Mouse (Mus musculus) liver (tissue): ENCODE results near the gene Sbk1.

Experiments used
- DNase-seq: peaks from one replicate; pipeline ENCODE4 v3.0.0-alpha.2; 2020; ENCODE audit warnings: mixed read lengths

Gene Sbk1

DNA sequence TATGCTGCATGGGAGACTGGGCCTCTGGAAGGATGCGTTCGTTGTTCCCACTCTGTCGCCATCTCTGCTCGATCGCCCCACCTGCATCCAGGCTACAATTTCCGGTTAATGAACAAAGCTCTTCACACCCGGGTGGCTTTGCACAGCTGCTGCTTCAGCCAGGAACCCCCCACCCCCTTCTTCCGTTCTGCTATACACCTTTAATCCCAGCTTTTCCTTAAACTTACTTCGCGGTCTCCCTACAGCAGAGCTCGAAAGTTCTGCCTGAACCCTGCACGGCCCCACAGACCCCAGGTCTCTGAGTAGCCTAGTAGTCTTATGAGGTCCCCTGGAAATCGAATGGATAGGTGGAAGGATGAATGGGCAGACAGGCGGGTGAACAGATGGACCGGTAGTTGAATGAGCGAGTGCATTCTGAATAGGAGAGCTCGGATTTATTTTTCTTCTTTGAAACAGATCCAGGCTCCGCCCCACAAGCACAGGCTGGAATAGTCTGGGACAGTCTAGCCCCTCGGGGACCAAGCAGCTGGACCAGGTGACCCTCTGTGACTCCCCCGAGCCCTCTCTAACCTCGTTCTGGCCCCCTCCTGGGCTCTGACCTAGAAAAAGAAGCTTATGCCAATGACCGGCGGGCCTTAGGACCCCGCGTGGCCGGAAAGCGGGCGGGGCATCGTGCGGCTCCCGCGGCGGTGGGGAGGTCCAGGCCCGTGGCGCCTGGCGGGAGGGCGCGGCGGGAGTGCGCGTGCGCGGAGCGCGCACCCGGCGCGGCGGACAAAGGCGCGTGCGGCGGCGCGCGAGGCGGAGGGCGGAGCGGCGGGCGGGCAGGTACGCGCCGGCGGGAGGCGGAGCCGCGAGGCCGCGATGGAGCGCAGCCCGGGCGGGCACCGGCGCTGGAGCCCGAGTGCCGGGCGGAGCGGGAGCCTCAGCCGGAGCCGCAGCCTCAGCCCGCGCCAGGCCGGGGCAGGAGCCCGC lies at the start of gene Sbk1:
Gene Sbk1, plus strand, starts transcription at position 908 of the 972 bp plus-strand sequence.
- peak; percentile 82 for DNase-seq

DNA sequence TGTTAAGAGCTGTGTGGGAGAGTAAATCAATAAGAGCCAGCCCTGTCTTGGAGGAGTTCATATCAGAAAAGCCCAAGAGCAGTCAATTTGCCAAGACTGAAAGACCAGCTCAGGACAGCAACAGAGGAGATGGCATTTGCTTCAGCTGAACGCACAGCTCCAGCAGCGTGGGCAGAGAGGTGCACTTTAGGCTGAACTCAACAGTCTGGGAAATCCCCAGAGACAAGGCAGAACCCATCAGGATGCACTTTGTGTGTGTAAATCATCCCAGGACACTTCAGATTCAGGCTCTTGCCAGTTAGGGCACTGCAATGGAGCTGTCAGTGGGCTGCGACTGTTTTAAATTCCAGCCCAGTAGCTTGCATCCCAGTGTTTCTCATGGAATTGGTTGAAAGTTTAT lies 49.7 kb upstream of the Sbk1 start:
- no peak for DNase-seq

DNA sequence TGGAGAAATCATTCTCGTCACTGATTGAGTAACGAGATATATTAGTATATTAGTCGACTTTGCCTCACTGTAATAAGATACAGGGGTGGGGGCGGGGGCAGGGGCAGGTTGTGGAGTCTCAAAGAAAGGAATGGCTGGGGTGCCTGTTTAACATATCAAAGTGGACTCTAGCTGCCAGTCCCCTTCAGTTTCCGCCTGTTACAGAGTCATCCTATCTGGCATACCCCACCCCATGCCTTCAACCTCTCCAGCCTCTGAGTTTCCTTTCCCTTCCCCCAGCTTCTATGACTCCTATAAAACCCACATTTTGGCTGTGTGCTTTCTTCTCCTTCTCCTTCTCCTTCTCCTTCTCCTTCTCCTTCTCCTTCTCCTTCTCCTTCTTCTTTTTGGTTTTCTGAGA lies 46.3 kb upstream of the Sbk1 start:
- DNase-seq: no peak

DNA sequence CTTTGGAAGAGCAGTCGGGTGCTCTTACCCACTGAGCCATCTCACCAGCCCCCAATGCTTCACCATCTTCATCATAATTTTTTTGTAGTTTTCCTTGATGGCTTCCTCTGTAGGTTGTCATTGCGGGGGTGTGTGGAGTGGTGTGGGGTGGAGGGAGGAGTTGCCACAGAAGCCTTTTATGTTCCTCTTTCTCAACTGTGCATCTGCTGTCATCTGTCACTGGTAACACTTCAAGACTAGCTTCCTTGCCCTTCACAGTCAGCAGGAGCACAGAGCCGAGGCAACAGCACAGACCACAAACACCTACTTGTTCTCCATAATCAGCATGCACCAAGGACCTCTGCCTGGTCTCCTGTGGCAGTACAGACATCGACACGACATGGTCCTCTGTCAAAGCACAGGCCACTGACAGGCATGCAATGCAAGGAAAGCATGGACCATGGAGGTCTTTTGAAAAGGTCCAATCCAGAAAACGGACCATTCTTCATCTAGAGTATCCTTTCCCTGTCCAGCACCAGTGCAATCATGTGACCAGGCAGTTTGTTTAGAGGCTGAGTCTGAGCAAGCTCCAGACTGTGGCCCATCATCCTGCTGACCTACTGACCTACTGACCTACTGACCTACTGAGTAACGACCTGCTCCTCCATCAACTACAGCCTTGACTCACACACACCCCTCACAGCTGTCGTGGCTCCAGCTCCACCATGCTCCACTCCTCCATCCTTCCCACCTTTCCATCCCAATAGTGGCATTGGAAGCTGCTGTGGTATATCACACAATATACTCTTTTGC lies 41.9 kb upstream of the Sbk1 start:
- DNase-seq: no peak

DNA sequence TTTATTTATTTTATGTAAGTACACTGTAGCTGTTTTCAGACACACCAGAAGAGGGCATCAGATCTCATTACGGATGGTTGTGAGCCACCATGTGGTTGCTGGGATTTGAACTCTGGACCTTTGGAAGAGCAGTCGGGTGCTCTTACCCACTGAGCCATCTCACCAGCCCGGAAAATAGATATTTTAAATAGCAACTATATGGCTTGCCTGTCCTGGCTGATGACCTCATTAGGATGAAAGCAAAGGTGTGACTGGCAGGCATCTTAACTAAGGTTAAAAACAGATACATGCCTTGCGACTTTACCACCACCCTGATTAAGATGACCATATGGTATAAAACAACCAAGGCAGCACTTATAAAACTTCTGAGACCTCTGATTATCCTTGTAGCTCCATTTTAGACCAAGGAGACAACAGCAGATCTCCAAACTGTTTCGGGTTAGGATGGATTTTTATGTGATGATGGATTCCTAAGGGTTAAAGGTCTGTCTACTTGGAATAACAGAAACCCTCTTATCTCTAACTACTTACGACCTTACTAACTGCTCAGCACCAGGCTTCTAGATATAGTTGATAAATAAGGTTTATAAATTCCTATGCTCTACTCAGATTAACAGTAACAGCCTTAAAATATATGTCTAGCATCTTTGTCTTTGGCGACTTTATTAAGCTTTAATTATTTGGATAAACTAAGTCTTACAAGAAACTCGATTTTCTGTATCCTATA lies 39.9 kb upstream of the Sbk1 start:
- DNase-seq: no peak

DNA sequence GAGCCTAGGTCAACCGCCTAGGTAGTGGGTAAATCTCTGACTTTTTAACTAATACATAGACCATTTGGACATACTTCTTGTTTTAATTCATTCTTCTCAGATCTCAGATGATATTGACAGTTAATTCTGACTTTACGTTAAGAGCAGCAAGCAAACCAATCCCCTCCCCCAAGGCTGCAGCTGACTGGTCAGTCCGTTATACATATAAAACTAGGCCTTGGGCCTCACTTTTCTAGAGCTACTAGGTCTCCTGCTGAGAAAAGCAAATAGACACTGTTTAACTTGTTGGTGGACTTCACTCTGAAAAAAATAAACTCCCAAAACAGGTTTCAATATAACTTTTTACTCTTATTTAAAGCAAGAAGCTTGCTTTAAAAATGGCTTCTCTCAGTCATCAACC lies 37.8 kb upstream of the Sbk1 start:
- DNase-seq: no peak

DNA sequence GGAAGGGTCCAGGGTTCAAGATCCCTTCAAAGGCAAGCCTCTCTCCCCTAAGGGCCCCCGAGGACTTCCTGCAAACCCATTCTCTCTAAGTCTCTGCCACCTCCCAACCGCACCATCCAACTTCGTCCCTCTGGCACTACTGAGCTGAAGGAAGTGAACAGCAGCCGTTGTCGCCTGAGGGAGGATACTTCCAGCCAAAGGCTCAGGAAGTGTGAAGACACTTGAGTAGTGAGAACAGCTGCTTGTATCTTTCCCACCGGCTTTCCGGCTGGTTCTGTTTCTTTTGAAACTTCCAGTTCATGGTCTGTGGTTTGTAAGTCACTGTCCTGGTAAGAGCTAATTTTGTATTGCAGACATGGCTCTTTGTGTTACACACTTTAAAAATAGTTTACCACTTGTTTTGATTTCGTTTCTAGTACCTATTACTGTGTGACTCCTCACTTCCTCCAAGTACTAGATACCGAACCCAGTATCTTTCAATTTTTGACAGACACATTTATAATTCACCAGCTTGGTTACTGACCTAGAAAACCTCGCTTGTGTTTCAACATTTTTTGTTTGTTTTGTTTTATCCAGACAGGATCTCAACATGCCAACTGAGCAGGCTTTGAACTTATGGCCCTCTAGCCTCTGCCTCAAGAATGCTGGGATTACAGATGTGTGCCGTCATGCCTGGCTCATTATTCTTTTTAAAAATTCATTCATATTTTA lies 36.2 kb upstream of the Sbk1 start:
- DNase-seq: peak; percentile 24

DNA sequence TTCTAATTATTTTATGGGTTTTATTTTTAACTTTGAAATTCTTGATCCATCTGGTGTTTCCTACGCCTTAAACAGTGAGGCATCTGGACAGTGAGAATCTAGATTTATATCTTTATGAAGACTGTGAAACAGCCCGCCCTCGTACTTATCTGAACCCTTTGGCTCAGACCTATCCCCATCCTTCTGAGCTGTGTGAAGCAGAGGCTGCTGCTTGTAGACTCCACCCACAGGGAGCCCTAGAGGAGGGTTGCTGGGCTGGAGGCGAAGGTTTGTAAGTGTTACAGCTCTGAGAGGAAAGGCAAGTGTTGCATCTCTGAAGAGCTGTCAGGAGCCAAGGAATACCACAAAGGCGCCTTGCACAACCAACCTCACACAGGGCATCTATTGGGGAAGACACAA lies 35.6 kb upstream of the Sbk1 start:
- peak; percentile 22 for DNase-seq

DNA sequence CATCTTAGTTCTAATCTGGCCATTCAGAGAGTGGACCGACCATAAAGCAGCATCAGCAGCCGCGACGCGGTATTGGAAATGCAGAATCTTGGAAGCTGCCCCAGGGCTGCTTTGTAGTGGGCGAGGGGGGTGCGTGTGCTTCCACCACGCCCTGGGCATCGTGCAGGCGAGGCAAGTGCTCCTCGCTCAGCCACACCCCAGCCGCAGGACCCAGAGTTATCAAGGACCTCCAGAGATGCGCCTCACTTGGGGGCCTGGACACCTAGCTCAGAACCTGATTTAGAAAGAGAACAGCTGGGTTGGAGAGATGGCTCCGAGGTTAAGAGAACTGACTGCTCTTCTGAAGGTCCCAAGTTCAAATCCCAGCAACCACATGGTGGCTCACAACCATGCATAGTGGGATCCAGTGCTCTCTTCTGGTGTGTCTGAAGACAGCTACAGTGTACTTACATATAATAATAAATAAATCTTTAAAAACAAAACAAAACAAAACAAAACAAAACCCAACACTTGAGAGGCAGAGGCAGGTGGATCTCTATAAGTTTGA lies 31.5 kb upstream of the Sbk1 start:
- DNase-seq: peak; percentile 23

DNA sequence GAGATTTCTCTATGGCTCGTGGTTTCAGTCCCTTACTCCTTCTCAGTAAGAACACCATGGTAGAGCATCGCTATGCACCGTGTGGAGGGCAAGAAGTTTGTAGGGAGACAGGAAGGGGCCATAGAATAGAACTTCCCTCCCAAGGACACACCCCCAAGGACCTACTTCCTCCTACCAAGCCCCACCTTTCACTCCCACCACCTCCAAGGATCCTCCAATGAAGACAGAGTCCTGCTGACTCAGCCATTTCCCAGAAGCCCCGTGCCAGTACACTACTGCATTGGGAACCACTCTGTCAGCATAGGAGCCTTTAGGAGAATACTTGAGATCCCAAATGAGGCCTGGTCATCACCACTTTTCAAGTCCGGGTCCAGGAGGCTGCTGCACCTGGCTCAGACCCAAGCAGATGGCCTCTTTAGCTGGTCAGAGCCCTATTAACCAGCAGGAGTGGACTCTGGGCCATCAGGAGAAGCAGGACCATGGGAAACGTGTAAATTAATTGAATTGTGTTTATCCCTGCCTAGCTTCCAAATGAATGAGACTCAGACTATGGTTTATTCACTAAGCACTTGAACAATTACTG lies 28.2 kb upstream of the Sbk1 start:
- no peak for DNase-seq

DNA sequence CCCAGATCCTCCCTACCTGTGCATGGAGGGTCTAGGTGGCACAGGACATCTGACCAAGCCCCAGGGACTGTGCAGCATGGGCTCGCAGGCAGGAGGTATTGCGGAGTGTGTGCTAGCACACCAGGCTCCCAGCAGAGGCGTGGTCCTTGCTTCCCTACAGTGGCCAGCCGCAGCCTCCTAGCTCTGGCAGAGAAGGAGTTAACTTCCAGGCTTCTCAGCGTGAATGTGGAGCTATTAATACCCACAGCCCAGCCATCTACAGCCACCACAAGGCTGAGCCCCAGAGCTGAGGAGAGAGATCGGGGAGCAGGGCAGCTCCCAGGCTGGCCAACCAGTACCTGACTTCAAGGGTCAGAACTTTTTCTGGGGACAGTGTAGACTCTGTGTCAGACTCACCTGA lies 24.3 kb upstream of the Sbk1 start:
- DNase-seq: no peak

DNA sequence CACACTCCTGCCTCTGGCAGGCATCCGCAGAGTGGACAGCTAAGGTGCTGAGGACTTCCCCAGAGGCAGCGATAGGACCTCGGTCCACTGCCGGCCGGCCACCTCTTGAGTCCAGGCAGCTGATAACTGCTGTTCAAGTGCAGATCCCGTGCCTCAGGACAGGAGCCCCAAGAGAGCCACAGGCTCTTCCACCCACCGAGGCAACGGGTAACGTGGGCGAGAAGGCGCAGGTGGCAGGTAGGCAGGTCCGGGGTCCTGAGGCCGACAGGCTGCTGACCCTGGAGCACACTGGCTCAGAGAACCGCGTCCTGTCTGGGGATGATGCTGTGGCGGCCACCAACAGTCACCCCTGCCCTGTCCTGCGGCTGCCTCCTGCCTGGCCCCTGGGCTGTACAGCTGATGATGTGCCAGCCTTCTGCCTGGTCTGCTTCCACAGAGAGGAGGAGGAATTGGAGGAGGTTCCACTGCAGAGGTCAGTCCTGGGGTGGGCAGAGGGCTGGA lies 23.7 kb upstream of the Sbk1 start:
- DNase-seq: no peak

DNA sequence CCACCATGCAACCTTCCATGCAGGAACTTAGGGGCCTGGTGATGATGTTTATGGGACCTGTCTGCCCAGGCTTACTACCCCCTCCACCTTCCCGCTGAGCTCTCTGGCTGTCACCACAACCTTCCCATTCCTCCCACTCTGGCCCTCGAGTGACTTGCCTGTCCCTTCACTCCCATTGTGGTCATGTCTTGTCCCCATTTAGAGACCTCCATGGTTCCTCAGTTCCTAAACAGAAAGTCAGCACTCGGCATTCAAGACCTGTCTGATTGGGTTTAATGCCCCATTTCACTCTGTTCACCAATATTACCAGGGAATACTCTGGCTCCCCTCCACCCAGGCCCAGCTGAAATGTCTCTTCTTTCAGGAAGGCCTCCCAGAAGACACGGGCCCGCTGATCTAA lies 23.3 kb upstream of the Sbk1 start:
- no peak for DNase-seq

DNA sequence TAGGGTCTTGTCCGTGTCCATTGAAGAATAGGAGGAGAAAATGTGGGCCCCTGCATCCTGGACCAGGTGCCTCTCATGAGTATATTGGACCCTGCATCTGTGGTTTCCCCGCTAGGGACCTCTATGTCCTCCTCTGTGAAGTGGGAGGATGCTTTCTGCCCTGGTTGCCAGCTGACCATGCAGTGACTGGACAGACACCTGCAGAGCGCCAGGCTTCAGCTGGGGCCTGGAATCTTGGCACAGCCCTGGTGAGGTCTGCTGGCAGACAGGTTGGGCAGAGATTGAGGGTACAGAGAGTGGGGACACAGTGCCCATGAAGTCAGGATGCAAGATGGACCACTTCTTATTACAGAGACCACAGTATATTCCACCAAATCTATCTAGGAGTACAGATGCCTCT lies 22.4 kb upstream of the Sbk1 start:
- no peak for DNase-seq

DNA sequence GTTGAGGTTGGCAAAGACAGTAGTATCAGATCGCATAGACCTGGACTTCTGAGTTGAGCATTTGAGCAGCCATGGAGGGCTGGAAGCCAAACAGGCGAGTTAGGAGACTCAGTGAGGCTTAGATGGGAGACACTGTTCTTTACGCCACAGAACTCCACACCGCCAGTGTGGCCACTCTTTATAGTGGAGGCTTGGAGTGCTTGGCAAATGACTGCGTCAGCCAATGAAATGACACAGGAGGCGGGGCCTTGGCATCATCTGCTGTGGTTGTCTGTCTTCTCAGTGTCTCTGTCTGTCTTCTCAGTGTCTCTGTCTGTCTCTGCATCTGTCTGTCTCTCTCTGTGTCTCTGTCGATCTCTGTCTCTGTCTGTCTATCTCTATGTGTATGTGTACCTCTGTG lies 21.9 kb upstream of the Sbk1 start:
- no peak for DNase-seq

DNA sequence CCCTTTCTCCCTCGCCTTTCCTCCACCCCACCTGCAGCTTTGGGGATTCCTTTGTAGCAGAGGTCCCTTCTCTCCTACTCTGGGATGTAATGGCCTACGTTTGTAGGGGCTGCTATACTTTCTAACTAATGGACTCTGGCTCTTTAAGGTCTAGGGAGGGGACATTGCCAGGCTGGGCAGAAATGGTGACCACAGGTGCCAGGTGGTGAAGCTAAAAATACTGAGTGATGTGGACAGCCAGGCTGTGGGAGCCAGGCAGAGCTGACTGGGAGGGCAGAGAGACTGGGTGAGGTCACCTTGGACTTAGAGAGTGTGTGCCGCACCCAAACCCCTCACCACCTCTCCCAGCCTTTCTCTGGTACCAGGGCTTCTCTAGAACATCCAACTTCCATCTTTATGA lies 20.7 kb upstream of the Sbk1 start:
- no peak for DNase-seq

DNA sequence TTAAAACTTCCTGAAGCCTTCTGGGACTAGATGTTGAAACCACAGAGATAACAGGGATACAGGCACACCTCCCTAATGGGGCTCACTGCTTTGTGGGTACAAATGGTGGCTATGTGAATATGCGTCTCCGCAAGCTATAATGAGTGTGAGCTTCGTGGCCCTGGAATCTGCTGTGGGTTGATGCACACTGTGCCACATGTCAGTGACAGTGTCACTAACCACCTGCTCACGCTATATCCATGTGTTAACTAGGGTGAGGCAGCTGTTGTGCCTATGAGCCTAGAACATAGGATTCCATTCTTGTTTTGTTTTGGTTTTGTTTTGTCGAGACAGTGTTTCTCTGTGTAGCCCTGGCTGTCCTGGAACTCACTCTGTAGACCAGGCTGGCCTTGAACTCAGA lies 20.2 kb upstream of the Sbk1 start:
- no peak for DNase-seq

DNA sequence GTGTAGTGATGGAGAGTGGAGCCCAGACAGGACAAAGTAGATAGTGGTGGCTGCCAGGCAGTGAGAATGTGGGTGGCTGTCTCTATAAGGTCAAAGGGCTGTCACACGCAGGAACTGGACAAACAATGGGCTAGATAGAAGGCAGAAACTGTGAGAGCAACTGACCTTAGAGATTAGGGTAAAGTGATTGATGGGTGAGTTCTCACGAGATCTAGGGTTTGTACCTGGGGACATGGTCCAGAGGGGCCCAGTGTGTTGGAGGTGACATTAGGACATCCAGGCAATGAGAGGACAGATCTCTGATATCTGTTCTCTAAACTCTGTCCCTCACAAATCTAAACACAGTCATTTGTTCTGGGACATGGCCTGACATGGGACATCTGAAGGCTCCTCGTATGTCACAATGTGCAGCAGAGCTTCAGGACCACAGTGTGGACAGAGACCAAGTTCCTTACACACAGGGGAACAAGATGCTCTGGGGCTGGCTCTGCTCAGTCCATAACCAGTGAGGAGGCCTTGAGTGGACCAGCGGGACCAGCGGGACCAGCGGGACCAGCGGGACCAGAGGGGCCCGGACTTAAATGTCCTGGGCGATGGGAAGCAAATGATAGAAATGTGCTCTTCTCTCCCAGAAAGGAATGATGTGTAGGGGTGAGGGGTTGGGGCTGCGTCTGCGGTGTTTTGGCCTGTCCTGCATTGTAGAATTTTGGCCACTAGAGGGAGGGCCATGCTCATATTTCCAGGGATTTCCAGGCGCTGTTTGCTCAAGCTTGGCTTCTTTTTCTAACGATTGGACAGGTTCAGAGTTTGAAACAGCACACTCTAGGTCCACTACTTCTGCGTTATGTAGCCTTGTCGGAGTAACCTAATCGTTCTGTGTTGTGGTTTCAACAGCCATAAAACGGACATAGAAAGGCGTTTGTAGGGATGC lies 11.9 kb upstream of the Sbk1 start:
- peak; percentile 51 for DNase-seq

DNA sequence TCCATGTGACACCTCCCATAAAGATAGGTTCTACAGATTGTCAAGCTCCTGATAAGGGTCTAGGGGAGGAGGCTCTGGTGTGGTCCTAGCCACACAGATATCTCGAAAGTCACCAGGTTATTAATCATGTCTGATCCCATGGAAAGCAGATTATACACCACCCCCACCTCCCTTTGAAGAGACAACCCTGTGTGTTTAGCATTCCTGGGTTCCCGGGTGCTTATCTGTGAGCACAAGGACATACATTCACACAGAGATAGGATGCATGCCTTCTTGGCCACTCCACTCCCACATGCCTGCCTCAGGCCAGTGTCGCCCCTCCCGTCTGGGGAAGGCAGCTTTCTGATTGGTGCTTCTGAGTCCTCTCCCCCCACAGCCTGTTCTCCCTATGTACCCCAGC lies 10.6 kb upstream of the Sbk1 start:
- DNase-seq: peak; percentile 38

DNA sequence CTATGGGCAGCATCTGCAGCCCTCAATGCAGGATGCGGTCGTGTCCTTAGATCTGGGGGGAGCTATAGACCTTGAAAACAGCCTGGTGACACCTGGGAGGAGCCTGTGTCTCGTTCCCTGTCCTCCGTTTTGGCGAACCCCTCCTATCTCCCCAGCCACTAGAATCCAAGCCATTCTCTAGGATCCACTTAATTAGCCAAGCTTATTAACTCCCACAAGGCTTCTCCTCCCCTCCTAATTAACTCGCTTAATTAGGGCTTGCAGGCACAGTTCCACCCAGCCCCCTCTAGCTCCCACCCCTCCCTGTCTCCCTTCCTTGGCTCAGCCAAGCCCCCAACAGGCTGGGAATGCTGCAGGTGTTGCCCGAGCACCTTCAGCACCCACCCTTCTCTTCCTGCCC lies 8.5 kb upstream of the Sbk1 start:
- DNase-seq: no peak

DNA sequence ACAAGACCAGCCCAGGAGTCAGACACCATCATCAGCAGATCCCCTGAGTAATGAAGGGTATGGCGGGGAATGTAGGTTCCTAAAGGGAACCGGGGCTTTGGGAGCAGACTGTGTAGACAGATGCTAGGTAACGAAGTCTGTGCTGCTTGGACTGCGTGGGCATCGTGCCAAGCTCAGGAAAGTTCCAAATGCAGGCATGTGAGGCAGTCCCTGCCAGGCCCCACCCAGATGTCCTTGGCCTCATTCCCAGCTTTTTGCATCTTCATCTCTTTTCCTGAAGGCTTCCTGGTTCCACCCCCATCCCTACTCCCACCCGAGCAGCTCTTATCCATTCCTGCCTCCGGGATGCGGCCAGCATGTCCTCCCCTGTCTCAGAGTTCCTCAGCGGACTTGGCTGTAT lies 6.5 kb upstream of the Sbk1 start:
- DNase-seq: peak; percentile 53
